Mouse (Mus musculus) adipocyte (in vitro differentiated cells): ENCODE results near the gene Hmga1.

Experiments used
- DNase-seq: peaks from one replicate; pipeline ENCODE4 v3.0.0-alpha.2; 2016; ENCODE audit warnings: low spot score

The Hmga1 gene

GRCm38 (mm10) chr17:27556315-27557011, at the start of gene Hmga1:
Hmga1 (plus strand) TSS chr17:27556497.
- peak; percentile 84 for DNase-seq

- no peak for DNase-seq
These were observed 49.3 kb upstream of the Hmga1 start for GRCm38 (mm10) chr17:27506871-27507590.

- DNase-seq: no peak
These were observed 48.7 kb upstream of the Hmga1 start for GRCm38 (mm10) chr17:27507591-27507945.

- DNase-seq: no peak
These were observed 48.3 kb upstream of the Hmga1 start for GRCm38 (mm10) chr17:27508002-27508401.

GRCm38 (mm10) chr17:27508513-27508912, 47.8 kb upstream of the Hmga1 start:
- DNase-seq: no peak

GRCm38 (mm10) chr17:27509056-27509455, 47.2 kb upstream of the Hmga1 start:
- DNase-seq: no peak

- no peak for DNase-seq
These were observed 45.8 kb upstream of the Hmga1 start for GRCm38 (mm10) chr17:27510258-27511124.

- no peak for DNase-seq
These were observed 45.1 kb upstream of the Hmga1 start for GRCm38 (mm10) chr17:27511125-27511735.

- no peak for DNase-seq
These were observed 44.3 kb upstream of the Hmga1 start for GRCm38 (mm10) chr17:27511865-27512618.

GRCm38 (mm10) chr17:27512619-27513161, 43.6 kb upstream of the Hmga1 start:
- DNase-seq: no peak

GRCm38 (mm10) chr17:27513279-27513915, 42.9 kb upstream of the Hmga1 start:
- no peak for DNase-seq

GRCm38 (mm10) chr17:27513916-27514762, 42.2 kb upstream of the Hmga1 start:
- DNase-seq: no peak

GRCm38 (mm10) chr17:27518296-27518695, 38.0 kb upstream of the Hmga1 start:
- DNase-seq: no peak

- DNase-seq: no peak
These were observed 37.3 kb upstream of the Hmga1 start for GRCm38 (mm10) chr17:27518700-27519595.

GRCm38 (mm10) chr17:27520557-27520956, 35.7 kb upstream of the Hmga1 start:
- peak; percentile 17 for DNase-seq

- DNase-seq: no peak
These were observed 35.0 kb upstream of the Hmga1 start, which contains the start of gene Grm4 for GRCm38 (mm10) chr17:27521303-27521702. Grm4 (minus strand) TSS chr17:27521403.

GRCm38 (mm10) chr17:27523121-27523520, 33.2 kb upstream of the Hmga1 start:
- no peak for DNase-seq

- DNase-seq: no peak
These were observed 29.1 kb upstream of the Hmga1 start for GRCm38 (mm10) chr17:27527188-27527587.

GRCm38 (mm10) chr17:27528030-27528429, 28.3 kb upstream of the Hmga1 start:
- no peak for DNase-seq
